Mouse (Mus musculus) testis, postnatal 10 days (tissue): Measurements from ENCODE around the gene Enah.

Source experiments
- DNase-seq: peaks from one replicate; pipeline ENCODE4 v3.0.0; 2021; ENCODE audit warnings: low spot score

The Enah gene

GRCm38 (mm10) chr1:181960383-181960782, 59.4 kb downstream of the Enah start:
- DNase-seq, result no peak

GRCm38 (mm10) chr1:181958392-181958791, 61.4 kb downstream of the Enah start:
- DNase-seq, result no peak

GRCm38 (mm10) chr1:181957736-181958135, 62.1 kb downstream of the Enah start:
- no peak for DNase-seq

- DNase-seq, result no peak
Observed at GRCm38 (mm10) chr1:181953547-181953946, 66.2 kb downstream of the Enah start.

- DNase-seq, result no peak
Observed at GRCm38 (mm10) chr1:181951266-181951665, 68.5 kb downstream of the Enah start.

- no peak for DNase-seq
Observed at GRCm38 (mm10) chr1:181950721-181951120, 69.1 kb downstream of the Enah start.

- DNase-seq, result no peak
Observed at GRCm38 (mm10) chr1:181948191-181948590, 71.6 kb downstream of the Enah start.

- no peak for DNase-seq
Observed at GRCm38 (mm10) chr1:181937064-181937463, 82.7 kb downstream of the Enah start.

- no peak for DNase-seq
Observed at GRCm38 (mm10) chr1:181928388-181928787, 91.4 kb downstream of the Enah start.

- DNase-seq, result peak; percentile 49
Observed at GRCm38 (mm10) chr1:181923384-181923783, 96.4 kb downstream of the Enah start.

- peak; percentile 46 for DNase-seq
Observed at GRCm38 (mm10) chr1:181921580-181922494, 98.0 kb downstream of the Enah start.

GRCm38 (mm10) chr1:181911841-181912240, 107.9 kb downstream of the Enah start:
- DNase-seq, result no peak

- no peak for DNase-seq
Observed at GRCm38 (mm10) chr1:181901706-181902373, 118.0 kb downstream of the Enah start.

GRCm38 (mm10) chr1:181900846-181901245, 118.9 kb downstream of the Enah start:
- no peak for DNase-seq

- DNase-seq, result peak; percentile 42
Observed at GRCm38 (mm10) chr1:181898961-181899360, 120.8 kb downstream of the Enah start.

- DNase-seq, result peak; percentile 6
Observed at GRCm38 (mm10) chr1:181896991-181897390, 122.8 kb downstream of the Enah start.

GRCm38 (mm10) chr1:181893721-181894120, 126.1 kb downstream of the Enah start:
- DNase-seq, result no peak

GRCm38 (mm10) chr1:181889670-181890069, 130.1 kb downstream of the Enah start:
- no peak for DNase-seq

- DNase-seq, result peak; percentile 94
Observed at GRCm38 (mm10) chr1:181888801-181889200, 131.0 kb downstream of the Enah start.

GRCm38 (mm10) chr1:181881532-181881931, 138.3 kb downstream of the Enah start:
- DNase-seq, result peak; percentile 70

GRCm38 (mm10) chr1:181880752-181881325, 139.0 kb downstream of the Enah start:
- peak; percentile 54 for DNase-seq

GRCm38 (mm10) chr1:181878436-181878835, 141.4 kb downstream of the Enah start:
- no peak for DNase-seq

GRCm38 (mm10) chr1:181877088-181877487, 142.7 kb downstream of the Enah start:
- DNase-seq, result no peak
